Mouse (Mus musculus): Measurements from ENCODE around the gene Dgcr6. TPM values are rescaled to one million over a fixed set of nuclear protein-coding genes. Genes with fewer than 3 reads are reported as not detected.
"Not testable (repeated sequence)": the region's sequence is repeated elsewhere in the genome, so short reads cannot be mapped to it uniquely, and the experiment has no call there.

Gene Dgcr6
- 81.1 and 91.8 TPM in 2 replicates for polyA plus RNA-seq (2012; rRNA removed)

- WGBS = 12% methylated on average over 11 of the region's 11 CpGs
- DNase-seq (ENCODE audit: low read depth, low spot score) = no peak
Observed at GRCm38 (mm10) chr16:18052731-18053202, at the start of gene Dgcr6. Dgcr6 (plus strand) TSS chr16:18052860.

DNA sequence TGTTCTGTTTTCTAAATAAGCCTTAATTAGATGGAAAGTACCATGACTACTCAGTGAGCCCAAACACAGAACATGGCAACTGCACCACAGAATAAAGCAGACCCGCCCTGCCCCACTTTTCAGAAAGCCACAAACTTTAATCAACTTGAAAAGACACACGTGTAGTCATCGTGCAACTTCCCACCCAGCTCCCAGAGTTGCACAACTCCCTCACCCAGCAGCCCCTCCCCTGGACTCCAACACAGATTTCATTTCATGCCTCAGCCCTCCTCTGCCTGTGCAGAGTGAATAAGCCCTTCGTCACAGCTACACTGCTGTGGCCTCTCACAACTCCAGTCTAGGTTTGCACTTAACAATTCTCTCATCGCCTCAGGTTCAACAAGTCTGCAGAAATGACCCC is 48.1 kb upstream of the Dgcr6 start:
- no peak for DNase-seq (ENCODE audit: low read depth, low spot score)
- 48% methylated on average over 5 of the region's 5 CpGs for WGBS

- WGBS = 44% methylated on average over 4 of the region's 4 CpGs
- DNase-seq (ENCODE audit: low read depth, low spot score) = no peak
Observed at GRCm38 (mm10) chr16:18007083-18007482, 45.6 kb upstream of the Dgcr6 start.

DNA sequence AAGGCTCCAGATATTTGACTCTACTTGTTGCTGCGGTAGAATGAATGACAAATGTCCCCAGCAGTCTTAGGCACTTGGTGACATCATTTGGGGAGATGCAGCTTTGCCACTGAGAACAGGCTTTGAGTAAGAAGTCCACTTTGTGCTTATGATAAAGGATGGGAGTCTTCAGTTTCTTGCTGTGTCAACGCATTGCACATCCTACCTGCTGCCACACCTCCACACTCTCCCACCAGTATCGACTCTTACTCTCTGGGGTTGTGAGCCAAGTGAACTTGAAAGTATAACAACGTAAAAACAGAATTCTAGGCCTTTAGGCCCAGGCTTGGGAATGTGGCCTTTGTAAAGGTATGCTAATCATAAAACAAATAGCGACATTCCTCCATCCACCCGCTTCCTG is 41.6 kb upstream of the Dgcr6 start:
- DNase-seq (ENCODE audit: low read depth, low spot score) = no peak
- WGBS = 66% methylated on average over 6 of the region's 6 CpGs

- not testable (repeated sequence) for DNase-seq (ENCODE audit: low read depth, low spot score)
- 62% methylated on average over 4 of the region's 4 CpGs for WGBS
Observed at GRCm38 (mm10) chr16:18016482-18016881, 36.2 kb upstream of the Dgcr6 start.

- WGBS = 52% methylated on average over 8 of the region's 8 CpGs
- DNase-seq (ENCODE audit: low read depth, low spot score) = no peak
Observed at GRCm38 (mm10) chr16:18022780-18023557, 29.7 kb upstream of the Dgcr6 start.

DNA sequence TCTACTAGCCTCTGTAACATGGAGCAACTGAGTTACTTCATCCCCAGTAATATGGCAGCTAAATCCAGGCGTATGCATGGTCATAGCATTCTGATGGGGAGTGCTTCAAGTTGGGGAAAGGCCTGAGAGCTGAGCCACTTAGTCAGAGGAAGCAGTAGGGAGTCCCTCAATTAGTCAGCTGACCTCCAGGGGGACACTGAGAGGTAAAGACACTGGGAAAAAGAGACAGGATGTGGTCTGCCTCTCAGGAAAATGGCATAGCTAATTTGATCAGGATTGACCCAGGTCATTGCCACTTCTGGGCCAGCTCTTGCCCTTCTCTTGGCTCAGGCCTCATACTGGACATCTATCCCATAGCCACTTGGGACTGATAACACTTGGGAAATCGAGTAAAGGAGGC is 25.3 kb upstream of the Dgcr6 start:
- DNase-seq (ENCODE audit: low read depth, low spot score) = no peak
- WGBS = 52% methylated on average over 2 of the region's 2 CpGs

- 36% methylated on average over 2 of the region's 2 CpGs for WGBS
- no peak for DNase-seq (ENCODE audit: low read depth, low spot score)
Observed at GRCm38 (mm10) chr16:18031752-18032151, 20.9 kb upstream of the Dgcr6 start.

GRCm38 (mm10) chr16:18033289-18033688 is 19.4 kb upstream of the Dgcr6 start:
- 64% methylated on average over 4 of the region's 4 CpGs for WGBS
- no peak for DNase-seq (ENCODE audit: low read depth, low spot score)

GRCm38 (mm10) chr16:18034286-18034685 is 18.4 kb upstream of the Dgcr6 start:
- 68% methylated on average over 4 of the region's 4 CpGs for WGBS
- no peak for DNase-seq (ENCODE audit: low read depth, low spot score)

GRCm38 (mm10) chr16:18036425-18036955 is 16.2 kb upstream of the Dgcr6 start:
- DNase-seq (ENCODE audit: low read depth, low spot score) = peak; percentile 16
- 14% methylated on average over 16 of the region's 16 CpGs for WGBS

DNA sequence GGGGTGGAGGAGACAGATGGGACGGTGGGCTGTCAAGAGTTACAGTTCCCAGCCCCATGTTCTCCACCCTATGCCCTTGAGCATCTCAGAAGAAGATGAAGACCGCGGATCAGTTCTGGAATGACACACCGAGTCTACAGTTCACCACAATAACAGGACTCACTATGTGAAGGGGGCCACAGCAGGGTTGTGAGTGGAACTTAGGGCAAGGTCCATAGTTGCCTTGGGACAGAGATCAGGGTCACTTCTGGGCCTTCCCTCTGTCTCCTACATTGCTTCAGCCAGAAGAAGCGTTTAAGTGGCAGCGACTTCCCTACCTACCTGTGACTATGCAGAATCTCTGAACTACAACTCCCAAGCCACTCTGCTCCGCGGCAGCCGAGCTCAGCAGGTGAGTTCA is 15.6 kb upstream of the Dgcr6 start:
- WGBS = 45% methylated on average over 9 of the region's 9 CpGs

GRCm38 (mm10) chr16:18044991-18045390 is 7.7 kb upstream of the Dgcr6 start:
- DNase-seq (ENCODE audit: low read depth, low spot score) = no peak
- WGBS = 82% methylated on average over 10 of the region's 10 CpGs

More for the DNA sequence above, 15.6 kb upstream of the Dgcr6 start:
- no peak for DNase-seq (ENCODE audit: low read depth, low spot score)

DNA sequence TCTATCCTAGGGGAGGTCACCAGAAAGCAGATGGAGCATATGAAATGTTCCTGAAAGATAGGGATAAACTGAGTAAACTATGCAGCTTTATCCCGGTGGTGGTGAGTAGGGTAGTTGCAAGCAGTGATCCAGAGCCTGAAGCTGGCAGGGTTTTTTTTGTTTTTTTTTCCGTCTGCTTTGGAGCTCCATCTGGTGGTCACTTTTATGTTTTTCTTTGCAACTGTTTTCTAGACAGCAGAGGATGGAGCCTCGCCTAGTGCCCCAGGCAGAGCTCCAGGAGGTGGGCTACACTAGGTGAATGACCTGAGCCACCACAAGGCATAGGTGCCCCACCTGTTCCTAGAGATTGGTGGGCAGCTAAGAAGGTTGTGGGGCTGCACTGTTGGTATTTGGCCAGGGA is 5.0 kb upstream of the Dgcr6 start:
- WGBS = 2% methylated on average over 3 of the region's 3 CpGs
- peak; percentile 36 for DNase-seq (ENCODE audit: low read depth, low spot score)

GRCm38 (mm10) chr16:18048071-18048470 is 4.6 kb upstream of the Dgcr6 start:
- no peak for DNase-seq (ENCODE audit: low read depth, low spot score)
- WGBS = 58% methylated on average over 8 of the region's 8 CpGs

DNA sequence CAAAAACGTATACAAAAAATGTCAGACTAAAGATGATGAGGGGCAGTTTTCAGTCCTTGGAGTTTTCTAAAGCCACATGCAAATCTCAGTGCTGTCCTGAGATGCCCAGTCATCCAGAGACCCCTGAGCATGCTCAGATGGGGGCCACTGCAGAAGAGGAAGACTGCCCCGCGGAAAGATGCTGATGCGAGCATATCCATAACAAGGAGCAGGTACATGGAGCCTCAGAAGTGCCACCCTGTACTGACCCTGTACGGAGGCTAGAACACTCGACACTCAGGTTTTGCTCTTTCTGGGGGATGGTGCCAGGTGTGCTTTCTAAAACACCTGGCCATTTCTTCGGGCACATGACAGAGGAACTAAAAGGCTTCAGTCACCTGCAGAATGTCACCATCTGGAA is 338 bp upstream of the Dgcr6 start:
- 49% methylated on average over 7 of the region's 7 CpGs for WGBS
- DNase-seq (ENCODE audit: low read depth, low spot score) = no peak

DNA sequence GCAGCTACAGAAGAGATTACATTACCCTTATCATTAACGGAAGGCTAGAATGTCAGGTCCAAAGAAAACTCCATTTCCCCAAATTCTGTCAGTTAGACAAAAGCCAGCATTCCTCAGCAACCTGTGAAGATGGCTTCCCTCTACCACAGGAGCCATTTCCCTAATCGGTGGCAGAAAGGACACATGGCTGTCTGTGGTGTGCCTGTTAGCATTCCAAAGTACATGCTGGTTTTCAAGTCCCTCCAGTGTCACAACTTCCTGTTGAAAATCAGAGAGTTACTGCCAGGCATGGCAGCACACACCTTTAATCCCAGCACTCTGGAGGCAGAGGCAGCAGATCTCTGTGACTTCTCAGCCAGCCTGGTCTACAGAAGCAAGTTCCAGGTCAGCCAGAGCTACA is 3.6 kb downstream of the Dgcr6 start:
- no peak for DNase-seq (ENCODE audit: low read depth, low spot score)
- 46% methylated on average over 2 of the region's 2 CpGs for WGBS

- DNase-seq (ENCODE audit: low read depth, low spot score) = no peak
- WGBS = 48% methylated on average over 6 of the region's 6 CpGs
Observed at GRCm38 (mm10) chr16:18058331-18058731, 5.7 kb downstream of the Dgcr6 start.

- no peak for DNase-seq (ENCODE audit: low read depth, low spot score)
- WGBS = 50% methylated on average over 10 of the region's 10 CpGs
Observed at GRCm38 (mm10) chr16:18059243-18059642, 6.6 kb downstream of the Dgcr6 start.

GRCm38 (mm10) chr16:18061201-18061600 is 8.5 kb downstream of the Dgcr6 start:
- WGBS = 81% methylated on average over 11 of the region's 11 CpGs
- DNase-seq (ENCODE audit: low read depth, low spot score) = no peak

All from large intestine, adult 2 months (tissue).